Mouse (Mus musculus): Measurements from ENCODE around the gene Tff2. TPM values are rescaled to one million over a fixed set of nuclear protein-coding genes. Genes with fewer than 3 reads are reported as not detected.

Gene Tff2
- not detected in 2 replicates for polyA plus RNA-seq (2014; fragmentation: Nextera tagmentation; extraction: Ambion mirVana)

GRCm38 (mm10) chr17:31144040-31145037 lies at the start of gene Tff2:
Gene Tff2, minus strand, starts transcription at chr17:31144282.
- H3K36me3 ChIP-seq (ENCODE audit: control insufficient read depth, insufficient read depth, low read length), result no peaks in the 10 kb centered on the region
- H3K9ac ChIP-seq (replicated peaks; ENCODE audit: low read length), result no peak within 1 kb of the TSS
- no peak within 1 kb of the TSS for H3K4me3 ChIP-seq (replicated peaks; ENCODE audit: low read depth, low read length)
- no peak within 1 kb of the TSS for H3K4me2 ChIP-seq (ENCODE audit: low read length)
- no peaks in the 10 kb centered on the region for H3K27me3 ChIP-seq (ENCODE audit: control insufficient read depth, insufficient read depth, low read length)
- WGBS, result 70% methylated on average over 15 of the region's 15 CpGs
- H3K27ac ChIP-seq (replicated peaks; ENCODE audit: low read depth, low read length), result no peak within 1 kb of the TSS
- H3K9me3 ChIP-seq (ENCODE audit: control insufficient read depth, low read length), result peaks cover 3% of the 10 kb centered on the region; the same call in 1 of the 2 replicates
- ATAC-seq (ENCODE audit: low FRiP score, low TSS enrichment), result no peak
- H3K4me1 ChIP-seq (ENCODE audit: control insufficient read depth, insufficient read depth, low read length), result no peaks in the 10 kb centered on the region
- peak; percentile 56 for DNase-seq

DNA sequence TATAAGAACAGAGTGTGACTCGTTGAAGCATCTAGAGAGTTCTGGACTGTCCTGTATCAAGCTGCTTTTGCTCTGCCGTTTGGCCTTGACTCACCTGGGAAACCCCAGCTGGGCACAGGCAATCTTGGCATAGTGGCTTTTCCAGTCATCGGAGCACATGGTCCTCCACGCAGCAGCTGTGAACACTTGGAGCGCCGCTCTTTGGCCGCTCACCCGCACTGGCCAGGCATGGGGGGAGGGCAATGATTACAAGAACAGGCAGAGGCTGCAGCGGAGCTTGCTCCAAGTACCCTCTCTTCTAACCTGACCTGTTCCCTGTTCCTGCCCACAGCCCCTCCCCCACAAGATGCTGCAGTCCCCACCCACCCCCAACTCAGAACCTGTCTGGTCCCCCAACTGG lies 49.3 kb upstream of the Tff2 start:
- no peak for ATAC-seq (ENCODE audit: low FRiP score, low TSS enrichment)
- Histone ChIP-seq H3K36me3 (ENCODE audit: control insufficient read depth, insufficient read depth, low read length) (no peaks in the 10 kb centered on the region), H3K4me1 (ENCODE audit: control insufficient read depth, insufficient read depth, low read length) (no peaks in the 10 kb centered on the region)

GRCm38 (mm10) chr17:31192663-31193062 lies 48.6 kb upstream of the Tff2 start:
- H3K9me3 ChIP-seq (ENCODE audit: control insufficient read depth, low read length), result no peaks in the 10 kb centered on the region
- no peaks in the 10 kb centered on the region for H3K27me3 ChIP-seq (ENCODE audit: control insufficient read depth, insufficient read depth, low read length)
- no peaks in the 10 kb centered on the region for H3K4me1 ChIP-seq (ENCODE audit: control insufficient read depth, insufficient read depth, low read length)
- no peak overlapping the region for H3K9ac ChIP-seq (replicated peaks; ENCODE audit: low read length)
- no peak overlapping the region for H3K4me2 ChIP-seq (ENCODE audit: low read length)
- ATAC-seq (ENCODE audit: low FRiP score, low TSS enrichment) (no peak), DNase-seq (no peak)
- no peak overlapping the region for H3K27ac ChIP-seq (replicated peaks; ENCODE audit: low read depth, low read length)
- 70% methylated on average over 2 of the region's 2 CpGs for WGBS
- no peaks in the 10 kb centered on the region for H3K36me3 ChIP-seq (ENCODE audit: control insufficient read depth, insufficient read depth, low read length)
- no peak overlapping the region for H3K4me3 ChIP-seq (replicated peaks; ENCODE audit: low read depth, low read length)

More for the DNA sequence above, 49.3 kb upstream of the Tff2 start:
- Histone ChIP-seq H3K9ac (replicated peaks; ENCODE audit: low read length) (no peak overlapping the region), H3K9me3 (ENCODE audit: control insufficient read depth, low read length) (no peaks in the 10 kb centered on the region), H3K27me3 (ENCODE audit: control insufficient read depth, insufficient read depth, low read length) (no peaks in the 10 kb centered on the region), H3K4me3 (replicated peaks; ENCODE audit: low read depth, low read length) (no peak overlapping the region), H3K4me2 (ENCODE audit: low read length) (no peak overlapping the region), H3K27ac (replicated peaks; ENCODE audit: low read depth, low read length) (no peak overlapping the region)
- 89% methylated on average over 9 of the region's 9 CpGs for WGBS
- no peak for DNase-seq

GRCm38 (mm10) chr17:31191825-31192224 lies 47.7 kb upstream of the Tff2 start:
- ATAC-seq (ENCODE audit: low FRiP score, low TSS enrichment), result no peak
- Histone ChIP-seq H3K9me3 (ENCODE audit: control insufficient read depth, low read length) (no peaks in the 10 kb centered on the region), H3K36me3 (ENCODE audit: control insufficient read depth, insufficient read depth, low read length) (no peaks in the 10 kb centered on the region), H3K4me2 (ENCODE audit: low read length) (no peak overlapping the region), H3K27ac (replicated peaks; ENCODE audit: low read depth, low read length) (no peak overlapping the region), H3K4me1 (ENCODE audit: control insufficient read depth, insufficient read depth, low read length) (no peaks in the 10 kb centered on the region), H3K27me3 (ENCODE audit: control insufficient read depth, insufficient read depth, low read length) (no peaks in the 10 kb centered on the region), H3K4me3 (replicated peaks; ENCODE audit: low read depth, low read length) (no peak overlapping the region), H3K9ac (replicated peaks; ENCODE audit: low read length) (no peak overlapping the region)
- WGBS, result 73% methylated on average over 8 of the region's 8 CpGs
- no peak for DNase-seq

DNA sequence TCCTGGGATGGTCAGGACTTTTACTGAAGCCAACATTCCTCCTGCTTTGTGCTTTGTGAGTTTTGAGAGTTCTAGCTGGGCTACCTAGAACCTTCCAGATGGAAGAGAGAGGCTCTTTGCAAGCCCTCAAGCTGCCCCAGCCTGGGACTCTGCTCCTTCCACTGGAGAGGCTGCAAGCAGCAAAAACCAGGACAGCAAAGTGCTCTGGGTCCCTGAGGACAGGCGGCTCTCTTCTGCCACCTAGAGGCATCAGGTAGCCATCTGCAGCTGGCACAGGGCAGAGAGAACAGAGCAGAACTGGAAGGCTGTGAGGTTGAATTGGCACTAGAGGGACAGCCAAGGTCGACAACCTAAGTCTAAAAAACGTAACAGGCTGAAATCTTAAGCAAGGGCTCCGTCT lies 43.3 kb upstream of the Tff2 start:
- Histone ChIP-seq H3K27ac (replicated peaks; ENCODE audit: low read depth, low read length) (no peak overlapping the region), H3K36me3 (ENCODE audit: control insufficient read depth, insufficient read depth, low read length) (no peaks in the 10 kb centered on the region), H3K9ac (replicated peaks; ENCODE audit: low read length) (no peak overlapping the region), H3K4me3 (replicated peaks; ENCODE audit: low read depth, low read length) (no peak overlapping the region), H3K4me2 (ENCODE audit: low read length) (no peak overlapping the region), H3K9me3 (ENCODE audit: control insufficient read depth, low read length) (no peaks in the 10 kb centered on the region), H3K27me3 (ENCODE audit: control insufficient read depth, insufficient read depth, low read length) (no peaks in the 10 kb centered on the region), H3K4me1 (ENCODE audit: control insufficient read depth, insufficient read depth, low read length) (no peaks in the 10 kb centered on the region)
- DNase-seq (peak; percentile 81), ATAC-seq (ENCODE audit: low FRiP score, low TSS enrichment) (no peak)
- 33% methylated on average over 4 of the region's 4 CpGs for WGBS

GRCm38 (mm10) chr17:31184269-31184990 lies 40.3 kb upstream of the Tff2 start:
- H3K27ac ChIP-seq (replicated peaks; ENCODE audit: low read depth, low read length), result no peak overlapping the region
- H3K4me2 ChIP-seq (ENCODE audit: low read length), result no peak overlapping the region
- WGBS, result 79% methylated on average over 12 of the region's 12 CpGs
- no peaks in the 10 kb centered on the region for H3K4me1 ChIP-seq (ENCODE audit: control insufficient read depth, insufficient read depth, low read length)
- no peaks in the 10 kb centered on the region for H3K9me3 ChIP-seq (ENCODE audit: control insufficient read depth, low read length)
- H3K27me3 ChIP-seq (ENCODE audit: control insufficient read depth, insufficient read depth, low read length), result no peaks in the 10 kb centered on the region
- no peak for ATAC-seq (ENCODE audit: low FRiP score, low TSS enrichment)
- H3K4me3 ChIP-seq (replicated peaks; ENCODE audit: low read depth, low read length), result no peak overlapping the region
- H3K36me3 ChIP-seq (ENCODE audit: control insufficient read depth, insufficient read depth, low read length), result no peaks in the 10 kb centered on the region
- no peak overlapping the region for H3K9ac ChIP-seq (replicated peaks; ENCODE audit: low read length)
- DNase-seq, result no peak

GRCm38 (mm10) chr17:31183180-31183974 lies 39.3 kb upstream of the Tff2 start:
- 69% methylated on average over 12 of the region's 12 CpGs for WGBS

GRCm38 (mm10) chr17:31181490-31181889 lies 37.4 kb upstream of the Tff2 start:
- Histone ChIP-seq H3K9me3 (ENCODE audit: control insufficient read depth, low read length) (no peaks in the 10 kb centered on the region), H3K27me3 (ENCODE audit: control insufficient read depth, insufficient read depth, low read length) (no peaks in the 10 kb centered on the region), H3K4me3 (replicated peaks; ENCODE audit: low read depth, low read length) (no peak overlapping the region), H3K27ac (replicated peaks; ENCODE audit: low read depth, low read length) (no peak overlapping the region), H3K9ac (replicated peaks; ENCODE audit: low read length) (no peak overlapping the region), H3K4me1 (ENCODE audit: control insufficient read depth, insufficient read depth, low read length) (no peaks in the 10 kb centered on the region), H3K4me2 (ENCODE audit: low read length) (no peak overlapping the region), H3K36me3 (ENCODE audit: control insufficient read depth, insufficient read depth, low read length) (no peaks in the 10 kb centered on the region)
- WGBS, result 85% methylated on average over 4 of the region's 4 CpGs
- ATAC-seq (ENCODE audit: low FRiP score, low TSS enrichment) (no peak), DNase-seq (no peak)

More at GRCm38 (mm10) chr17:31183180-31183974, 39.3 kb upstream of the Tff2 start:
- Histone ChIP-seq H3K9me3 (ENCODE audit: control insufficient read depth, low read length) (no peaks in the 10 kb centered on the region), H3K4me1 (ENCODE audit: control insufficient read depth, insufficient read depth, low read length) (no peaks in the 10 kb centered on the region), H3K4me2 (ENCODE audit: low read length) (no peak overlapping the region), H3K27ac (replicated peaks; ENCODE audit: low read depth, low read length) (no peak overlapping the region), H3K9ac (replicated peaks; ENCODE audit: low read length) (no peak overlapping the region), H3K27me3 (ENCODE audit: control insufficient read depth, insufficient read depth, low read length) (no peaks in the 10 kb centered on the region), H3K36me3 (ENCODE audit: control insufficient read depth, insufficient read depth, low read length) (no peaks in the 10 kb centered on the region), H3K4me3 (replicated peaks; ENCODE audit: low read depth, low read length) (no peak overlapping the region)
- no peak for ATAC-seq (ENCODE audit: low FRiP score, low TSS enrichment)
- DNase-seq, result no peak

Measured in midbrain, embryonic 14.5 days (tissue).